Mouse (Mus musculus): ENCODE data around the gene Rab43.
"Not testable (repeated sequence)": the region's sequence is repeated elsewhere in the genome, so short reads cannot be mapped to it uniquely, and the experiment has no call there.

The Rab43 gene

GRCm38 (mm10) chr6:87786621-87787020 is 25.3 kb downstream of the Rab43 start:
- DNase-seq (ENCODE audit: low read depth, low spot score) = no peak

- no peak for DNase-seq (ENCODE audit: low read depth, low spot score)
Observed at GRCm38 (mm10) chr6:87784033-87784432, 27.9 kb downstream of the Rab43 start.

- no peak for DNase-seq (ENCODE audit: low read depth, low spot score)
Observed at GRCm38 (mm10) chr6:87780546-87781301, 31.2 kb downstream of the Rab43 start.

GRCm38 (mm10) chr6:87779174-87780165 is 32.5 kb downstream of the Rab43 start:
- no peak for DNase-seq (ENCODE audit: low read depth, low spot score)

GRCm38 (mm10) chr6:87778294-87779173 is 33.4 kb downstream of the Rab43 start:
- DNase-seq (ENCODE audit: low read depth, low spot score) = no peak

- no peak for DNase-seq (ENCODE audit: low read depth, low spot score)
Observed at GRCm38 (mm10) chr6:87777842-87778241, 34.1 kb downstream of the Rab43 start, which contains the start of gene Gp9. TSS of gene Gp9 (plus strand) at chr6:87778072.

- no peak for DNase-seq (ENCODE audit: low read depth, low spot score)
Observed at GRCm38 (mm10) chr6:87776663-87777062, 35.3 kb downstream of the Rab43 start.

GRCm38 (mm10) chr6:87775588-87776245 is 36.2 kb downstream of the Rab43 start:
- DNase-seq (ENCODE audit: low read depth, low spot score) = no peak

GRCm38 (mm10) chr6:87774909-87775308 is 37.1 kb downstream of the Rab43 start:
- no peak for DNase-seq (ENCODE audit: low read depth, low spot score)

GRCm38 (mm10) chr6:87774466-87774865 is 37.5 kb downstream of the Rab43 start:
- DNase-seq (ENCODE audit: low read depth, low spot score) = no peak

- no peak for DNase-seq (ENCODE audit: low read depth, low spot score)
Observed at GRCm38 (mm10) chr6:87770626-87771025, 41.3 kb downstream of the Rab43 start.

- DNase-seq (ENCODE audit: low read depth, low spot score) = not testable (repeated sequence)
Observed at GRCm38 (mm10) chr6:87764296-87764695, 47.7 kb downstream of the Rab43 start.

- DNase-seq (ENCODE audit: low read depth, low spot score) = peak; percentile 48
Observed at GRCm38 (mm10) chr6:87763376-87764280, 48.3 kb downstream of the Rab43 start.

- DNase-seq (ENCODE audit: low read depth, low spot score) = no peak
Observed at GRCm38 (mm10) chr6:87762161-87762560, 49.8 kb downstream of the Rab43 start.

GRCm38 (mm10) chr6:87759850-87760249 is 52.1 kb downstream of the Rab43 start:
- DNase-seq (ENCODE audit: low read depth, low spot score) = no peak

- no peak for DNase-seq (ENCODE audit: low read depth, low spot score)
Observed at GRCm38 (mm10) chr6:87759404-87759803, 52.6 kb downstream of the Rab43 start.

- no peak for DNase-seq (ENCODE audit: low read depth, low spot score)
Observed at GRCm38 (mm10) chr6:87756896-87757295, 55.1 kb downstream of the Rab43 start.

GRCm38 (mm10) chr6:87755196-87755595 is 56.8 kb downstream of the Rab43 start:
- no peak for DNase-seq (ENCODE audit: low read depth, low spot score)

- no peak for DNase-seq (ENCODE audit: low read depth, low spot score)
Observed at GRCm38 (mm10) chr6:87751574-87751973, 60.4 kb downstream of the Rab43 start.
